Mouse (Mus musculus): ENCODE data around the gene Eprs. TPM values are rescaled to one million over a fixed set of nuclear protein-coding genes. Genes with fewer than 3 reads are reported as not detected.

Gene Eprs
- total RNA-seq, 2 experiments from 2014 or later, result 129 to 141 TPM

DNA sequence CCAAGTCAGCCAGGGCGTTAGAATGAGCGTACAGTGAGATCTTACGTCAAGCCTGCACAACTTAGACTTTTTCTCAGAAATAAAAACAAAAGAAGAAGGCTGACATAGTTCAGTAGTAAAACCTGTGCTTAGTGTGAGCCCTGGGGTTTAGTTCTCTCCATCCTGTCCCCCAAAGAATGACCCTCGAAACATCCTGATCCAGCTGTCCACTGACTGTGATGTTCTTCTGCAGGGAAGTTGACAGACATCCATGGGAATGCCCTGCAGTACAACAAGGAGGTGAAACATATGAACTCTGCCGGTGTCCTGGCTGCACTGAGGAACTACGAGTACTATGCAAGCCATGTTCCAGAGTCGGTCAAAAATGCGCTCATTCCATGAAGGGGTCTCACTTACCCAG, 6.6 kb upstream of the Eprs start:
- no peak for DNase-seq
- intact Hi-C loops (cut with DNase I), result no loop called here

- intact Hi-C loops (cut with DNase I), result no loop called here
- DNase-seq, result no peak
Measured at GRCm38 (mm10) chr1:185358211-185358610, 4.6 kb upstream of the Eprs start.

GRCm38 (mm10) chr1:185363526-185364182, 810 bp downstream of the Eprs start:
- intact Hi-C loops (cut with DNase I), result no loop called here
- DNase-seq, result peak; percentile 19 to 23

GRCm38 (mm10) chr1:185364183-185364540, 1.3 kb downstream of the Eprs start:
- intact Hi-C loops (cut with DNase I), result no loop called here
- no peak for DNase-seq

GRCm38 (mm10) chr1:185367383-185367782, 4.5 kb downstream of the Eprs start:
- intact Hi-C loops (cut with DNase I), result no loop called here
- no peak for DNase-seq

GRCm38 (mm10) chr1:185369979-185370378, 7.1 kb downstream of the Eprs start:
- intact Hi-C loops (cut with DNase I), result no loop called here
- no peak for DNase-seq

DNA sequence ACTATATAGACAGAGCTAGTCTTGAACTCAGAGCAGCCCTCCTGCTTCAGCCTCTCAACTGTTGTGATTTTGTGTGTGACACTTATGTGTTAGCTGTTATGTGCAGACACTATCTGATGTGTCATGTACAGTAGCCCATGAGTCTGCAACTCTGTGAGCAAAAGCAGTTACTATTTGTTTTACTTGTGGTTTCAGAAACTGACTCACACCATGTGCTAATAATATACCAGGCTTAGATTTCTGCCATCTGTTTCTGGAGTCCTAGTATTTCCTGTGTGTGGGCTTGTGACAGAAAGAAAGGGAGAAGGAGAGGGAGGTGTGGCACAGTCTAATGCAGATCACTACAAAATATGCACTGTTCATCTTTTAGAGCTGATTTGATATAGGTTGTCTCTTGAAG, 13.5 kb downstream of the Eprs start:
- intact Hi-C loops (cut with DNase I), result no loop called here
- no peak for DNase-seq

- intact Hi-C loops (cut with DNase I), result no loop called here
- DNase-seq, result no peak
Measured at GRCm38 (mm10) chr1:185377429-185377828, 14.6 kb downstream of the Eprs start.

GRCm38 (mm10) chr1:185401615-185402014, 38.8 kb downstream of the Eprs start:
- DNase-seq, result no peak
- intact Hi-C loops (cut with DNase I), result no loop called here

- intact Hi-C loops (cut with DNase I), result no loop called here
- DNase-seq, result no peak
Measured at GRCm38 (mm10) chr1:185404021-185404420, 41.2 kb downstream of the Eprs start.

DNA sequence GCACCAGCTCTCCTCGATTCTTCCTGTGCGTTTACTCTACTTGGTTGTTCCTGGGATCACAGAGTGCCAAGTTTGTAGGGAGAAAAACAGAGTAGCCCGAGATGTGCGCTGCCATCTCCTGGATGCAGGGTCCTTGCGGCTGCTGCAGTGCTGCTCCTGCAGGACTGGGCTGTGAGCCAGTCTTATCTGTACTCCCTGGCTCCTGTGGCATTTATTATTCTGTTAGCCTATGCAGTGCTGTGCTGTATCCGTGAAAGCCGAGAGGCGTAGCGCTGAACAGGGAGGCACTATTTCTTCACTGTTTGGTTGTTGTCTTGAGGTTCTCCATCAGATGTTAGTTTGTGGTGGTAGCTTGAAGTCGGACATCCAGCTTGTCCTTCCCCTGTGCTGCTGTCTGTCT, 43.1 kb downstream of the Eprs start:
- no peak for DNase-seq
- intact Hi-C loops (cut with DNase I), result no loop called here

- intact Hi-C loops (cut with DNase I), result no loop called here
- DNase-seq, result no peak
Measured at GRCm38 (mm10) chr1:185409831-185410230, 47.0 kb downstream of the Eprs start.

DNA sequence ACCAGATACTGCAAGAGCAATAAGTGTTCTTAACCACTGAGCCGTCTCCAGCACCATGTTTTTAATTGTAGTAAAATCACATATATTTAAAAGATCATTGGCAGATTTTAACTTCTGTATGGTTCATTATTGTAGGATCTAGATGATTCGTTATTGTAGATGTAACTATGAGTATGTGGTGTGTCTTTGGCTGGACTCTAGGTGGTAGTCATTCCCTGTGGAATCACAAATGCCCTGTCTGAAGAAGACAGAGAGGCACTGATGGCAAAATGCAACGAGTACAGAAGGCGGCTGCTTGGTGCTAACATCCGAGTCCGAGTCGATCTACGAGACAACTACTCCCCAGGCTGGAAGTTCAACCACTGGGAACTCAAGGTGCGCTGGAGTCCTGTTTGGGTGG, 55.2 kb downstream of the Eprs start:
- intact Hi-C loops (cut with DNase I), result loop anchor here (5.0 kb wide), 1 partner anchor 36 kb away; no protein-coding TSS in a partner anchor
- no peak for DNase-seq

- intact Hi-C loops (cut with DNase I), result loop anchor here (5.0 kb wide), 1 partner anchor 38 kb away; no protein-coding TSS in a partner anchor
- DNase-seq, result no peak
Measured at GRCm38 (mm10) chr1:185419805-185420204, 57.0 kb downstream of the Eprs start.

GRCm38 (mm10) chr1:185420776-185421175, 57.9 kb downstream of the Eprs start:
- intact Hi-C loops (cut with DNase I), result no loop called here

DNA sequence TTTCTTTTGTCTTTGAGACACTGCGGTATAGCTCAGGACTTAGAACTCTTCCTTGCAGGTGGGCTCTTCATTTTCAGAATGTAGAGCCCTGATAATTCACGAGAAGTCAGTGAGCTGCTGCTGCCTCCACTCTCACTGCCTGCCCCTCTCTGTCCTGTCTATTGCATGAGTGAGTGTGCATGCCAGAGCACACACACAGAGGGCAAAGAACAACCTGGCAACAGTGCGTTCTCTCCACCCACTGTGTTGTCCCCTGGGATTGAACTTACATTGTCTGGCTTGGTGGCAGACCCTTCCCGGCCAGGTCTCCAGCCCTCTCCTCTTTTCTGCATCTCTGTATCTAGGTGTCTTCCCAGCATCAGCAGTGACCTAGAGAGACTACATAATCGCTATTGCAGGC, 63.7 kb downstream of the Eprs start:
- no peak for DNase-seq
- intact Hi-C loops (cut with DNase I), result no loop called here

More at GRCm38 (mm10) chr1:185420776-185421175, 57.9 kb downstream of the Eprs start:
- no peak for DNase-seq

DNA sequence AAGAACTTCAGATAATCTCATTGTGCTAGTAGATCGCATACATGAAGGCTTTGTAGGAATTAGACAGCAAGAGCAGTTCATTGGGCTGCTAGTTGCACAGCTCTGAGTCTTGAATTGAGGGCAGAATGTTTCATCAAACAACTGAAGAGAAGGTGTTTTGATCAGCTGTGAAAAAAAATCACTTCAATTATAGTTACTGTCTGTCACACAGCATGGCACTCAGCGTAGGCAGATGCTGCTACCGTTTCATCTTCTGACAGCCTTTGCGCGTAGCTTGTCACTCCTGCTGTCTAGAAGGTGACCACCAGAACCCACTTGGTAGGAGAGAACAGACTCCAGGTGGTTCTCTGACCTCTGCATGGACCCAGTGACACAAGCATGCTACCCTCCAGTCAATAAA, 67.6 kb downstream of the Eprs start:
- intact Hi-C loops (cut with DNase I), result no loop called here
- no peak for DNase-seq

GRCm38 (mm10) chr1:185431245-185431997, 68.6 kb downstream of the Eprs start:
- no peak for DNase-seq
- intact Hi-C loops (cut with DNase I), result no loop called here

GRCm38 (mm10) chr1:185431998-185432317, 69.1 kb downstream of the Eprs start:
- DNase-seq, result no peak
- intact Hi-C loops (cut with DNase I), result no loop called here

- intact Hi-C loops (cut with DNase I), result no loop called here
- no peak for DNase-seq
Measured at GRCm38 (mm10) chr1:185433112-185433511, 70.3 kb downstream of the Eprs start.

- intact Hi-C loops (cut with DNase I), result loop anchor here (5.0 kb wide), 1 partner anchor 63 kb away; no protein-coding TSS in a partner anchor
- DNase-seq, result no peak
Measured at GRCm38 (mm10) chr1:185438841-185439580, 76.2 kb downstream of the Eprs start.
